Mouse (Mus musculus) cerebellum, adult 2 months (tissue): ENCODE results near the gene Zfp260.

ENCODE experiments used
- CTCF ChIP-seq: fragments of 200-500 bp; IDR thresholded peaks from 2 replicates; pipeline ENCODE4 v1.5.1; 2011; ENCODE audit warnings: low read depth, mild to moderate bottlenecking, control low read depth, low read length, moderate library complexity, borderline replicate concordance; ENCODE audit not compliant: insufficient read depth
- POLR2A ChIP-seq: fragments of 200-500 bp; IDR thresholded peaks from 2 replicates; pipeline ENCODE4 v1.6.1; 2011; ENCODE audit warnings: low read length, control low read depth, borderline replicate concordance; ENCODE audit not compliant: insufficient read depth

DNA sequence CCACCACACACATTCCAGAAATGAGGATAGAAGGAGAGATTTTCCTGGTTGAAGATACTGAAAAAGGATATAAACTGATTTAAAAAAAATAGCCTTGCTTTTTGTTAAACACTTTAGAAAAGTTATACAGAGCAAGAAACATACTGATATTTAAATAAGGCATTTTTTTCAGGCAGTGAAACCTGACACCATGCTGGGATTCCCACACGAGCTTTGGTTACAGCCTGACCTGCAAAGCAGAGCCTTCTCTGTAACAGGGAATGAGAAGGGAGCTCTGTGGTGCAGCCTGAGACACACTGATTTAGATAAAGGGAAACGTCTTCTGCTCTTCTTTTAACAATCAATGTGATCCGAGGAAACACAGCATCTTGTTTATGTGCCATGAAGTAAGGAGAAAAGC is 41.0 kb upstream of the Zfp260 start:
- TF ChIP-seq CTCF = no peak
- no peak for TF ChIP-seq POLR2A
